Mouse (Mus musculus) megakaryocyte-erythroid progenitor cell, adult 5-6 weeks (primary cell): ENCODE data around the gene Mfap2. TPM values are rescaled to one million over a fixed set of nuclear protein-coding genes. Genes with fewer than 3 reads are reported as not detected.
A peak's percentile ranks its signal among the peaks of the same experiment; 100 is the strongest.

Experiments used
- ATAC-seq: replicated peaks from 2 replicates; pipeline ENCODE4 v1.8.0; 2016; ENCODE audit warnings: mild to moderate bottlenecking, inconsistent platforms; ENCODE audit not compliant: severe bottlenecking, poor library complexity, low FRiP score, low TSS enrichment
- total RNA-seq, 2 experiments: library from RNA; stranded (forward) in 1 of 2; stranded (reverse) in 1 of 2; fragments of 200-1000, 215-1000 nt in 1 of 2; fragments of >200 nt in 1 of 2; fragmentation: Nextera tagmentation in 1 of 2; gene quantifications; 2 replicates each; pipeline ENCODE4 v1.2.3; 2014 to 2017

Gene Mfap2
- total RNA-seq, 2 experiments from 2014 or later = not detected

DNA sequence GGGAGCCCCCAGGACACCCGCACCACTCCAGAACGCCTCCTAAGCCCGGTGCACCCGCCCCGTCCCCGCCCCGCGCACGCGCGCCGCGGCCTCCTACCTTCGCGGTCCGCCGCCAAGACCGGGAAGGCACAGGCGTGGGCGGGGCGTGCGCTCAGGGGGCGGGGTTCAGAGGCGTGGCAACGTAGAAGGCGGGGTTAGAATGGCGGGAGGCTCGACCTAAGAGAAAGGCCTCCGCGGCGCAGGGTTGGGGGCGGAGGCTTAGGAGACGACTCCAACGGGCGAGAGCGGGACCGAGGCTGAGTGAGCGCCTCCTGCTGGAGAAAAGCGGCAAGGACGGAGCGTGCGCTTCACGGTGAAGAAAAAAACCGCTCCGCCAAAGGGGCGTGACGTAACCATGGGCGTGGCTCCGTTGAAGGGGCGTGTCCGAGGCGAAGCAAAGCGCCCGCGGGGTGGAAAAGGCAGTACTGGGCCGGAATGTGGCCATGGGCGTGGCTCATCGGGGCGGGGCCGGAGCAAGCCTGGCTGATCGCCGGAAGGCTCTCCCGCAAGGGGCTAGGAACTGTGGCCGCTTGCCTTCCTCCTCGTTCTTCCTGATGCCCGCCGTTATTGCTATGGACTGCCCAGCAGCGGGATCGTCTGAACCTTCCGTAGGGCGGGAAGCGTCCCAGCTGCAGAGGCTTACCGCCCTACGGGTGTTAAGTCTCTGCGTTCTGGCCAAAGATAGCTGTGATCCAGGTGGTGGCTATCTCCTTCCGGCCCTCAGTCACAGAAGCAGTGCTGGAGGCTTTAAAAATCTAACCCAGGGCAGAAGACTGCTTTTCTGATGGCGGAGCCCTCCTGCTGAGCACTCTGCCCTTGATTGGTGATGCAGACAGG, 50.4 kb downstream of the Mfap2 start, which contains the start of gene Crocc:
Gene Crocc (minus strand): TSS at position 125 of the 876 bp plus-strand sequence.
- peak; percentile 87 for ATAC-seq

GRCm38 (mm10) chr4:141064104-141064659, 54.0 kb downstream of the Mfap2 start:
- no peak for ATAC-seq

DNA sequence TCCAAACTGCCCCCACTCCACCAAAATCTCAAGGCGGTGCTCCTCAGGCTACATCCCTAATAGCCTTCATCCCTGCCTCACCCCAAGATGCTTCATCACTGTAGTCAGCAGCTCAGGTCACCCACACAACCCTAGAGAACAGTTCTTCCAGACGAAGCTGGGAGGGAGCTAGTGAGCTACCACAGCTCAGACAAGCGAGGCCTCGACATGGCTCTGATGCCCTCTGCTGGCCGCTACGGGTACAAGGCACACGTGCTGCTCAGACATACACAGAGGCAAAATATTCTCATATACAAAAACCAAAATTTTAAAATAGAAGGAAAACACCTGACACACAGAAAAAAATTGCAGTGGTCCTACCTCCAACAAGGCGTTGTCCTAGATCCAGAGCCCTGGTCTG, 54.9 kb downstream of the Mfap2 start:
- peak; percentile 46 for ATAC-seq

Other genes starting within 250 kb of the Mfap2 start
- gene Padi4, start 236.2 kb upstream of the Mfap2 start, total RNA-seq (2014; fragmentation: Nextera tagmentation) = 2.3 TPM in 1 of 2 replicates, not detected in the other
- gene Padi4, start 236.2 kb upstream of the Mfap2 start, total RNA-seq (2017) = 0.47 and 9.3 TPM in 2 replicates
- 1.7 and 3.4 TPM in 2 replicates for gene Padi3, start 199.8 kb upstream of the Mfap2 start, total RNA-seq (2014; fragmentation: Nextera tagmentation)
- gene Padi3, start 199.8 kb upstream of the Mfap2 start, total RNA-seq (2017) = 0.88 and 2.1 TPM in 2 replicates
- gene Padi1, start 164.6 kb upstream of the Mfap2 start, total RNA-seq (2014; fragmentation: Nextera tagmentation) = 0.79 TPM in 1 of 2 replicates, not detected in the other
- gene Padi1, start 164.6 kb upstream of the Mfap2 start, total RNA-seq (2017) = 0.33 TPM in 1 of 2 replicates, not detected in the other
- 1.3 and 1.6 TPM in 2 replicates for gene Padi2, start 104.1 kb upstream of the Mfap2 start, total RNA-seq (2014; fragmentation: Nextera tagmentation)
- gene Padi2, start 104.1 kb upstream of the Mfap2 start, total RNA-seq (2017) = 2.9 and 3.8 TPM in 2 replicates
- 154 and 177 TPM in 2 replicates for gene Sdhb, start 49.2 kb upstream of the Mfap2 start, total RNA-seq (2014; fragmentation: Nextera tagmentation)
- 99.5 and 128 TPM in 2 replicates for gene Sdhb, start 49.2 kb upstream of the Mfap2 start, total RNA-seq (2017)
- 24.6 and 25.2 TPM in 2 replicates for gene Atp13a2, start 23.5 kb upstream of the Mfap2 start, total RNA-seq (2014; fragmentation: Nextera tagmentation)
- gene Atp13a2, start 23.5 kb upstream of the Mfap2 start, total RNA-seq (2017) = 20.4 and 28.7 TPM in 2 replicates
- gene Crocc, start 50.1 kb downstream of the Mfap2 start, total RNA-seq (2014; fragmentation: Nextera tagmentation) = 6.9 and 8.9 TPM in 2 replicates
- gene Crocc, start 50.1 kb downstream of the Mfap2 start, total RNA-seq (2017) = 1.3 and 5.7 TPM in 2 replicates
- 127 and 188 TPM in 2 replicates for gene Necap2, start 67.9 kb downstream of the Mfap2 start, total RNA-seq (2014; fragmentation: Nextera tagmentation)
- gene Necap2, start 67.9 kb downstream of the Mfap2 start, total RNA-seq (2017) = 123 and 153 TPM in 2 replicates
- gene Spata21, start 77.9 kb downstream of the Mfap2 start, total RNA-seq (2014; fragmentation: Nextera tagmentation) = not detected in 2 replicates
- not detected in 2 replicates for gene Spata21, start 77.9 kb downstream of the Mfap2 start, total RNA-seq (2017)
- gene Szrd1, start 129.4 kb downstream of the Mfap2 start, total RNA-seq (2014; fragmentation: Nextera tagmentation) = 29.0 and 42.6 TPM in 2 replicates
- gene Szrd1, start 129.4 kb downstream of the Mfap2 start, total RNA-seq (2017) = 33.3 and 37.4 TPM in 2 replicates
- gene Fbxo42, start 137.5 kb downstream of the Mfap2 start, total RNA-seq (2014; fragmentation: Nextera tagmentation) = 15.3 and 16.1 TPM in 2 replicates
- 6.7 and 10.2 TPM in 2 replicates for gene Fbxo42, start 137.5 kb downstream of the Mfap2 start, total RNA-seq (2017)
- 0.81 and 10.9 TPM in 2 replicates for gene Rsg1, start 203.5 kb downstream of the Mfap2 start, total RNA-seq (2014; fragmentation: Nextera tagmentation)
- gene Rsg1, start 203.5 kb downstream of the Mfap2 start, total RNA-seq (2017) = 3.2 TPM in 1 of 2 replicates, not detected in the other
- not detected in 2 replicates for gene Arhgef19, start 229.1 kb downstream of the Mfap2 start, total RNA-seq (2014; fragmentation: Nextera tagmentation)
- not detected in 2 replicates for gene Arhgef19, start 229.1 kb downstream of the Mfap2 start, total RNA-seq (2017)